Mouse (Mus musculus) neural tube, embryonic 11.5 days (tissue): ENCODE data around the gene Fsd1l. TPM values are rescaled to one million over a fixed set of nuclear protein-coding genes. Genes with fewer than 3 reads are reported as not detected.
"Not testable (repeated sequence)": the region's sequence is repeated elsewhere in the genome, so short reads cannot be mapped to it uniquely, and the experiment has no call there.

Experiments used
- ATAC-seq: fragments of 200-750 bp; cut with Nextera tagmentation; 2 replicates; pipeline ENCODE4 v1.8.0; 2017; ENCODE audit warnings: moderate number of reproducible peaks, mild to moderate bottlenecking, moderate TSS enrichment, moderate library complexity; ENCODE audit not compliant: insufficient read depth, low FRiP score, low TSS enrichment
- DNase-seq: peaks from one replicate; pipeline ENCODE4 v3.0.0-alpha.2; 2015; ENCODE audit warnings: low spot score
- H3K27ac ChIP-seq: fragments of 300-500 bp; sonication (generic); 2 replicates; pipeline ENCODE4 v1.5.1; 2014; ENCODE audit warnings: low read depth, mild to moderate bottlenecking, low read length
- H3K27me3 ChIP-seq: fragments of 300-500 bp; sonication (generic); 2 replicates; pipeline ENCODE4 v1.6.1; 2014; ENCODE audit warnings: mild to moderate bottlenecking, low read length, mixed read lengths; ENCODE audit not compliant: control insufficient read depth, insufficient read depth
- H3K36me3 ChIP-seq: fragments of 300-500 bp; sonication (generic); 2 replicates; pipeline ENCODE4 v1.6.1; 2014; ENCODE audit warnings: mild to moderate bottlenecking, low read length, moderate library complexity, mixed read lengths; ENCODE audit not compliant: control insufficient read depth, insufficient read depth
- H3K4me1 ChIP-seq: fragments of 300-500 bp; sonication (generic); 2 replicates; pipeline ENCODE4 v1.6.1; 2014; ENCODE audit warnings: low read length, mixed read lengths; ENCODE audit not compliant: control insufficient read depth, insufficient read depth
- H3K4me2 ChIP-seq: fragments of 300-500 bp; sonication (generic); 2 replicates; pipeline ENCODE4 v1.6.1; 2014; ENCODE audit warnings: low read depth, mild to moderate bottlenecking, moderate library complexity
- H3K4me3 ChIP-seq: fragments of 300-500 bp; sonication (generic); 2 replicates; pipeline ENCODE4 v1.5.1; 2014; ENCODE audit warnings: low read depth, low read length
- H3K9ac ChIP-seq: fragments of 300-500 bp; sonication (generic); 2 replicates; pipeline ENCODE4 v1.6.1; 2014; ENCODE audit warnings: mild to moderate bottlenecking, low read length
- H3K9me3 ChIP-seq: fragments of 300-500 bp; sonication (generic); 2 replicates; pipeline ENCODE4 v1.6.1; 2016; ENCODE audit warnings: low read length; ENCODE audit not compliant: control insufficient read depth
- WGBS: fragments of 180-500 bp; shearing (Covaris S2); extraction: QIAGEN DNeasy Blood & Tissue Kit; methylation state at CpG from one replicate; pipeline ENCODE4 v1.1.7; 2014; 5-methylcytosine and 5-hydroxymethylcytosine counted together
- polyA plus RNA-seq: library from polyadenylated mRNA; unstranded; fragments of >200 nt; fragmentation: Nextera tagmentation; extraction: Ambion mirVana; gene quantifications from 2 replicates; pipeline ENCODE4 v1.2.1, GENCODE M21; 2014

Gene Fsd1l
- polyA plus RNA-seq, 1 experiment from 2014 or later, result 19.4 TPM

DNA sequence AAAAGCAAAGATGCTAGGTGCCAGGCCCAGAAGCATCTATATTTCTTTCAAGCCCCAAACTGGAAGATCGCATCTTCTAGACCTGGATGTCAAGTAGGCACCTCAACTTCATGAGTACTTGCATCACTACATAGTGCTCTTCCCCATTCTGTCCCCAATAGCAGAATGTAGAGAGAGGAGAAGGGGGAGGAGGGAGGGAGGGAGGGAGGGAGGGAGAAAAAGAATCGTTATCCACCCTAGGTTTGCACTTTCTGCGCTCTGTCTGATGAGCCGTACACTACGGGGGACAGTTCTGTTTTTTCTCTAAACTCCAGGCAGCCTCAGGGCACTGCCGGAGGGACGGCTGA is 82.4 kb downstream of the Fsd1l start, which contains the start of gene Fktn:
Gene Fktn, plus strand, starts transcription at position 295 of the 347 bp plus-strand sequence.
- WGBS, result 7% methylated on average over 7 of the region's 7 CpGs

GRCm38 (mm10) chr4:53714051-53714814 is 83.0 kb downstream of the Fsd1l start:
- DNase-seq (peak; percentile 95), ATAC-seq (peak; percentile 89)
- H3K27me3 ChIP-seq, result no peaks in the 10 kb centered on the region
- no peaks in the 10 kb centered on the region for H3K36me3 ChIP-seq
- H3K4me2 ChIP-seq, result peak overlapping the region; percentile 80
- WGBS, result 3% methylated on average over 58 of the region's 58 CpGs
- H3K9ac ChIP-seq, result peak overlapping the region; percentile 93
- H3K27ac ChIP-seq, result peak overlapping the region; percentile 74
- H3K4me3 ChIP-seq, result peak overlapping the region; percentile 85
- H3K4me1 ChIP-seq, result no peaks in the 10 kb centered on the region
- no peaks in the 10 kb centered on the region for H3K9me3 ChIP-seq

More for the DNA sequence above, 82.4 kb downstream of the Fsd1l start, which contains the start of gene Fktn:
- Histone ChIP-seq H3K4me2 (peak within 1 kb of the TSS; percentile 80), H3K4me3 (peak within 1 kb of the TSS; percentile 85), H3K27ac (peak within 1 kb of the TSS; percentile 74), H3K4me1 (no peaks in the 10 kb centered on the region), H3K9me3 (no peaks in the 10 kb centered on the region), H3K9ac (peak within 1 kb of the TSS; percentile 93), H3K27me3 (no peaks in the 10 kb centered on the region), H3K36me3 (no peaks in the 10 kb centered on the region)
- DNase-seq, result no peak
- ATAC-seq, result peak; percentile 83

DNA sequence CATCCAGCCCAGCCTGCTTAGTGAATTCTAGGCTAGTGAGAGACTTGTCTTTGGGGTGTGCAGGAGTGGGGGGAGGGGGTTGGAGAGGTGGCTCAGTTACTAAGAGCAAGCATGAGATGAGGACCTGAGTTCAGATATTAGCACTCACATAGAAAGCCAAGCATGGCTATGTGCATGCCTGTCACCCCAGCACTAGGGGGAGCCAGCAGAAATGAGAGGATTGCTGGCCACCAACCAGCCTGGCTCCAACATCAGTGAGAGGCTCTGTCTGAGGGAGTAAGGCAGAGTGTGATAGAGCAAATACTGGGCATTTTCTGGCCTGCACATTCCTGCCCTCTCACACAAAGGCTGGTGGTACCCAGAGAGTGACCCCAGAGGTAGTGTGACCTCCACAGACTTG is 84.7 kb downstream of the Fsd1l start:
- H3K27me3 ChIP-seq, result no peaks in the 10 kb centered on the region
- DNase-seq (no peak), ATAC-seq (no peak)
- no peaks in the 10 kb centered on the region for H3K36me3 ChIP-seq
- H3K9ac ChIP-seq, result no peak overlapping the region
- no peak overlapping the region for H3K4me2 ChIP-seq
- no peaks in the 10 kb centered on the region for H3K4me1 ChIP-seq
- H3K27ac ChIP-seq, result no peak overlapping the region
- H3K9me3 ChIP-seq, result no peaks in the 10 kb centered on the region
- H3K4me3 ChIP-seq, result no peak overlapping the region

GRCm38 (mm10) chr4:53717546-53717945 is 86.3 kb downstream of the Fsd1l start:
- ATAC-seq, result no peak
- no peaks in the 10 kb centered on the region for H3K9me3 ChIP-seq
- H3K4me3 ChIP-seq, result no peak overlapping the region
- H3K9ac ChIP-seq, result no peak overlapping the region
- H3K27ac ChIP-seq, result no peak overlapping the region
- H3K4me1 ChIP-seq, result no peaks in the 10 kb centered on the region
- no peak overlapping the region for H3K4me2 ChIP-seq
- H3K27me3 ChIP-seq, result no peaks in the 10 kb centered on the region
- no peaks in the 10 kb centered on the region for H3K36me3 ChIP-seq
- no peak for DNase-seq
- WGBS, result 85% methylated on average over 4 of the region's 4 CpGs

GRCm38 (mm10) chr4:53718261-53718660 is 87.0 kb downstream of the Fsd1l start:
- DNase-seq, result no peak
- Histone ChIP-seq H3K4me2 (no peak overlapping the region), H3K27me3 (no peaks in the 10 kb centered on the region), H3K9me3 (no peaks in the 10 kb centered on the region), H3K4me1 (no peaks in the 10 kb centered on the region), H3K4me3 (no peak overlapping the region), H3K36me3 (no peaks in the 10 kb centered on the region), H3K27ac (no peak overlapping the region), H3K9ac (no peak overlapping the region)
- no peak for ATAC-seq
- 87% methylated on average over 5 of the region's 5 CpGs for WGBS

- WGBS, result 91% methylated on average over 4 of the region's 4 CpGs
These were observed 91.2 kb downstream of the Fsd1l start for GRCm38 (mm10) chr4:53722506-53722905.

GRCm38 (mm10) chr4:53726100-53726499 is 94.8 kb downstream of the Fsd1l start:
- not testable (repeated sequence) for H3K9ac ChIP-seq, H3K36me3 ChIP-seq, H3K27me3 ChIP-seq, H3K9me3 ChIP-seq, H3K27ac ChIP-seq, H3K4me2 ChIP-seq, ATAC-seq, H3K4me3 ChIP-seq, DNase-seq, H3K4me1 ChIP-seq
- 97% methylated on average over 2 of the region's 2 CpGs for WGBS

More at GRCm38 (mm10) chr4:53722506-53722905, 91.2 kb downstream of the Fsd1l start:
- H3K4me3 ChIP-seq, result no peak overlapping the region
- H3K27ac ChIP-seq, result no peak overlapping the region
- H3K9me3 ChIP-seq, result no peaks in the 10 kb centered on the region
- H3K9ac ChIP-seq, result no peak overlapping the region
- no peaks in the 10 kb centered on the region for H3K4me1 ChIP-seq
- ATAC-seq (no peak), DNase-seq (no peak)
- no peaks in the 10 kb centered on the region for H3K27me3 ChIP-seq
- H3K4me2 ChIP-seq, result no peak overlapping the region
- H3K36me3 ChIP-seq, result no peaks in the 10 kb centered on the region

DNA sequence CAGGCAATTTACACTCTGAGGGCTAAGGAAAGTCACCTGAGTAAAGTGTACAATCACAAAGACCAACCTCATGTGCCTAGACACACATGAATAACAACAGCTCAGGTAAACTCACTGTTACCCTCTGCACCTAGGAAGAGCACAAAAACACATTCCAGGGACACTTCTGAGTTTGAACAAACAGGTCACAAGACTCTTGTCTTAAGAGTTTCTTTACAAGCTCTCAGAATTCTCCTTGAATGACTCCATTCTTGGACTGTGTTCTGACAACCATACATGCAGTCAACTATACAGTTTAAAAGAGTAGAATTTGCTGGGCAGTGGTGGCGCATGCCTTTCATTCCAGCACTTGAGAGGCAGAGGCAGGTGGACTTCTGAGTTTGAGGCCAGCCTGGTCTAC is 96.8 kb downstream of the Fsd1l start:
- Histone ChIP-seq H3K4me2 (no peak overlapping the region), H3K27me3 (no peaks in the 10 kb centered on the region), H3K9me3 (no peaks in the 10 kb centered on the region), H3K4me1 (no peaks in the 10 kb centered on the region), H3K4me3 (no peak overlapping the region), H3K27ac (no peak overlapping the region), H3K9ac (no peak overlapping the region), H3K36me3 (no peaks in the 10 kb centered on the region)
- ATAC-seq, result no peak
- WGBS, result 97% methylated on average over 1 of the region's 1 CpGs
- DNase-seq, result no peak

DNA sequence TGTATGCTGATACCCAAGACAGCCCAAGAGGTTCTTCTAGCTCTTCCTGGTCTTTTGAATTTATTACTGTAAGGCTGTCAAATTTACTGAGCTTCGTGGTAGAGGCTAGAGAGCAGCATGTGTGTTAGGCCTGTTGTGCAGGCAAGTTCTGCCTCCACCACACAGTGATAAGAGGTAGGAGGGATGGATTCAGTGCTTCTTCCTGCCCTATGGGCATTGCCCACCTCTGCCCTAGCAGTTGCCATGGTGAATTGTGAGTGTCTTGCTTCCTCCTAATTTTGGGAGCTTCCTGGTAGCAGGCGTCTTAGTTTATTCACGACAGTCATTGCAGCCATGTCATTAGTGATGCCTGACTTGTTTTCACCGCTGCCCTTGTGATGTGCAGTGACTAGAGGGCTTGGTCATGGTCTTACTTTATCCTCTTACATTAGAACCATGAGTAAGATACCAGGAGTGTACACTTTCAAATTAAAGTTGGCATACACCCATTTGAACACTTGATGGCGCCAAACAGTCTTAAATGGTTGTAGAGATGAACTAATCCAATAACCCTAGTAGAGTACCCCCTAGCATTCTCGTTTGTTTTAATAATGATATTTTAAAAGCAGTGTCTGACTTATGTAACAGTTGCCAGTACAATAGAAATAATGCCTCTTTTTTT is 107.8 kb downstream of the Fsd1l start:
- DNase-seq, result peak; percentile 23
- WGBS, result 51% methylated on average over 6 of the region's 6 CpGs
- H3K36me3 ChIP-seq, result peaks cover 4% of the 10 kb centered on the region

More for the DNA sequence above, 107.8 kb downstream of the Fsd1l start:
- Histone ChIP-seq H3K9ac (no peak overlapping the region), H3K4me1 (no peaks in the 10 kb centered on the region), H3K27me3 (no peaks in the 10 kb centered on the region), H3K9me3 (no peaks in the 10 kb centered on the region), H3K4me2 (no peak overlapping the region), H3K27ac (no peak overlapping the region), H3K4me3 (no peak overlapping the region)
- no peak for ATAC-seq
